Mouse (Mus musculus): ENCODE measurements at regions not wholly inside any gene's neighbourhood (a gene's known extent, or its start where the extent isn't known, plus 50 kb on each side); places are given as distances from the start of the nearest gene placed in this dataset.

DNA sequence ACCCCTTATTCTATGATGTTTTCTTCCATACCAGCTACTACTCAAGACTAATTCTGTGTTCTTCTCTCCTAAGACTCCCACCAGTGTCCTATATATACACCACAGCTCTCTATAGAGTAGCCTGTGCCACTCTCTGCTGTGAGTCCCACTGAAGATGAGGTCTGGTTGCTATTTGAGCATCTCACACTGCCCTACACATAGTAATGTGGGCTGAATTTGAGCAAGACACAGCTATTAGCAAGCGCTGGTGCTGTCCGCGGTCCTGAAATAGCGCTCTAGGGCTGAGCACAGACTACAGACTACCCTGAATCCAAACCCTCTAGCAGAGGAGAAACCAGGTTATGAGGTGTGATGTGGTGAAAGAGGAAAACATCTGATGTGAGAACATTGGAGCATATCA lies 59.5 kb upstream of the Gpr12 start:
- ATAC-seq (replicated peaks; ENCODE audit: insufficient number of reproducible peaks, low FRiP score, low TSS enrichment, poor library complexity, severe bottlenecking) = no peak

DNA sequence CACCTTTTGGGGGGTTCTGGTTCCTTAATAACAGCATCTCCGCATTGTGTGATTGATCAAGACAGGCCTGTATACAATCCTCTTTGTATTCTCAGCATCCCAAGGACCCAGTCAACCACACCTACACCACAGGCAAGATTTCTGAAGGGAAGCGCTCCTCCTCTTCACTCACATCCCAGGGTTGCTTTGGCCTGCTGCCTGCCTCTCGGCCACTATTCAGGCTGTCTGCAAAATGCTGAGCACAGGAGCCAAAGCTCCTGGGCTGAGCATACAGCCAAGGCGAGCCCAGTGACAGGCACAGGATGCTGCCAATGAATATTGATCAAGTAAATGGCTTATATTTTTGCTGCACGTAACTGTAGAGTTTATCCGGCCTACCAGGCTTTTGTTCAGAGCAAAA lies 56.9 kb upstream of the Gpr12 start:
- ATAC-seq (replicated peaks; ENCODE audit: insufficient number of reproducible peaks, low FRiP score, low TSS enrichment, poor library complexity, severe bottlenecking) = no peak

DNA sequence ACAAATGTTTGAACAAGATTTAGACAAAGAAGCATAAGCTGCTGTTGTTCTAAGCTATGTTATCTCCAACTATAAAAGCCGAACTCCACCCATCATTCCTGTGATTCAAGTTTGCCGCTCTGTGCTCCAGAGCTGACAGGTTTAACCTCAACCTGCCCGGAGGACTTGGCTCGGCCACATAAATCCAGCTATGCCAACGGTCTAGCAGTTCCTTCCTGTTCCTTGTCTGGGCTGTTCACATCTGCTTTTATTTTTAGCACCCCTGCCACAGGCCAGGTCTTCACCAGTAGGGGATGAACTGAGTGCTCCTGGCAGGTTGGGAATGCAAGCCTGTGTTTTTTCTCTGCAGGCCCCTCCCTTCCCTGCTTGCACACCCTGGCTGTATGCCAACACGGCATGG lies 51.8 kb upstream of the Gpr12 start:
- no peak for ATAC-seq (replicated peaks; ENCODE audit: insufficient number of reproducible peaks, low FRiP score, low TSS enrichment, poor library complexity, severe bottlenecking)
